Mouse (Mus musculus): ENCODE measurements around the gene Atp8b2.

Atp8b2 gene

GRCm38 (mm10) chr3:89960469-89960868 is 2.8 kb downstream of the Atp8b2 start:
- DNase-seq (ENCODE audit: low read depth, low spot score), result peak; percentile 97

- peak; percentile 96 for DNase-seq (ENCODE audit: low read depth, low spot score)
These were observed 3.9 kb downstream of the Atp8b2 start for GRCm38 (mm10) chr3:89959435-89959834.

- no peak for DNase-seq (ENCODE audit: low read depth, low spot score)
These were observed 5.4 kb downstream of the Atp8b2 start for GRCm38 (mm10) chr3:89957880-89958279.

- DNase-seq (ENCODE audit: low read depth, low spot score), result no peak
These were observed 6.9 kb downstream of the Atp8b2 start for GRCm38 (mm10) chr3:89956177-89956971.

- peak; percentile 90 for DNase-seq (ENCODE audit: low read depth, low spot score)
These were observed 9.9 kb downstream of the Atp8b2 start for GRCm38 (mm10) chr3:89953420-89953819.

GRCm38 (mm10) chr3:89948655-89949054 is 14.7 kb downstream of the Atp8b2 start:
- DNase-seq (ENCODE audit: low read depth, low spot score), result peak; percentile 82

GRCm38 (mm10) chr3:89948021-89948420 is 15.3 kb downstream of the Atp8b2 start:
- no peak for DNase-seq (ENCODE audit: low read depth, low spot score)

- DNase-seq (ENCODE audit: low read depth, low spot score), result no peak
These were observed 18.3 kb downstream of the Atp8b2 start for GRCm38 (mm10) chr3:89945026-89945425.

GRCm38 (mm10) chr3:89942894-89943293 is 20.4 kb downstream of the Atp8b2 start:
- DNase-seq (ENCODE audit: low read depth, low spot score), result no peak

- DNase-seq (ENCODE audit: low read depth, low spot score), result no peak
These were observed 26.8 kb downstream of the Atp8b2 start for GRCm38 (mm10) chr3:89936495-89936894.

GRCm38 (mm10) chr3:89932925-89933324 is 30.4 kb downstream of the Atp8b2 start:
- no peak for DNase-seq (ENCODE audit: low read depth, low spot score)

GRCm38 (mm10) chr3:89928956-89929355 is 34.4 kb downstream of the Atp8b2 start:
- no peak for DNase-seq (ENCODE audit: low read depth, low spot score)

GRCm38 (mm10) chr3:89926440-89926839 is 36.9 kb downstream of the Atp8b2 start:
- DNase-seq (ENCODE audit: low read depth, low spot score), result no peak

GRCm38 (mm10) chr3:89920711-89921110 is 42.6 kb downstream of the Atp8b2 start:
- no peak for DNase-seq (ENCODE audit: low read depth, low spot score)

- no peak for DNase-seq (ENCODE audit: low read depth, low spot score)
These were observed 45.9 kb downstream of the Atp8b2 start for GRCm38 (mm10) chr3:89917408-89917807.

GRCm38 (mm10) chr3:89916622-89917021 is 46.7 kb downstream of the Atp8b2 start:
- DNase-seq (ENCODE audit: low read depth, low spot score), result no peak

GRCm38 (mm10) chr3:89914700-89915099 is 48.6 kb downstream of the Atp8b2 start:
- DNase-seq (ENCODE audit: low read depth, low spot score), result no peak

GRCm38 (mm10) chr3:89912543-89913391 is 50.5 kb downstream of the Atp8b2 start, which contains the start of gene Il6ra:
Gene Il6ra (minus strand): TSS chr3:89913196.
- peak; percentile 88 for DNase-seq (ENCODE audit: low read depth, low spot score)

GRCm38 (mm10) chr3:89912108-89912542 is 51.2 kb downstream of the Atp8b2 start:
- DNase-seq (ENCODE audit: low read depth, low spot score), result no peak

- peak; percentile 61 for DNase-seq (ENCODE audit: low read depth, low spot score)
These were observed 52.1 kb downstream of the Atp8b2 start for GRCm38 (mm10) chr3:89911207-89911606.

- peak; percentile 19 for DNase-seq (ENCODE audit: low read depth, low spot score)
These were observed 53.4 kb downstream of the Atp8b2 start for GRCm38 (mm10) chr3:89909703-89910542.

GRCm38 (mm10) chr3:89908836-89909235 is 54.5 kb downstream of the Atp8b2 start:
- DNase-seq (ENCODE audit: low read depth, low spot score), result no peak
